Mouse (Mus musculus) erythroblast, embryonic 14.5 days (primary cell): ENCODE results near the gene Olfr1324. TPM values are rescaled to one million over a fixed set of nuclear protein-coding genes. Genes with fewer than 3 reads are reported as not detected.

Experiments
- H3K27me3 ChIP-seq: 2 replicates; pipeline ENCODE4 v1.6.1; 2012; ENCODE audit warnings: inconsistent platforms; ENCODE audit not compliant: control insufficient read depth
- H3K36me3 ChIP-seq: 2 replicates; pipeline ENCODE4 v1.6.1; 2012; ENCODE audit warnings: mild to moderate bottlenecking, inconsistent platforms; ENCODE audit not compliant: control insufficient read depth
- H3K4me1 ChIP-seq: 2 replicates; pipeline ENCODE4 v1.6.1; 2012; ENCODE audit warnings: inconsistent platforms; ENCODE audit not compliant: control insufficient read depth
- H3K4me3 ChIP-seq: replicated peaks from 2 replicates; pipeline ENCODE3; 2012; ENCODE audit warnings: moderate library complexity, mild to moderate bottlenecking, inconsistent platforms
- H3K9me3 ChIP-seq: 2 replicates; pipeline ENCODE4 v1.6.1; 2012; ENCODE audit warnings: low read length, inconsistent platforms, mixed read lengths; ENCODE audit not compliant: control insufficient read depth
- GATA1 ChIP-seq: IDR thresholded peaks from 2 replicates; pipeline ENCODE4 v1.6.1; 2012; ENCODE audit warnings: low read length, inconsistent platforms, mixed read lengths
- TAL1 ChIP-seq: IDR thresholded peaks from 3 replicates; pipeline ENCODE4 v1.6.1; 2012; ENCODE audit warnings: low read length, inconsistent platforms, mixed read lengths
- polyA plus RNA-seq: library from polyadenylated mRNA; stranded (reverse); fragments of >175 nt; gene quantifications from 2 replicates; pipeline ENCODE4 v1.2.3, GENCODE M21; 2012

Olfr1324 gene
- polyA plus RNA-seq, 1 experiment, result not detected

DNA sequence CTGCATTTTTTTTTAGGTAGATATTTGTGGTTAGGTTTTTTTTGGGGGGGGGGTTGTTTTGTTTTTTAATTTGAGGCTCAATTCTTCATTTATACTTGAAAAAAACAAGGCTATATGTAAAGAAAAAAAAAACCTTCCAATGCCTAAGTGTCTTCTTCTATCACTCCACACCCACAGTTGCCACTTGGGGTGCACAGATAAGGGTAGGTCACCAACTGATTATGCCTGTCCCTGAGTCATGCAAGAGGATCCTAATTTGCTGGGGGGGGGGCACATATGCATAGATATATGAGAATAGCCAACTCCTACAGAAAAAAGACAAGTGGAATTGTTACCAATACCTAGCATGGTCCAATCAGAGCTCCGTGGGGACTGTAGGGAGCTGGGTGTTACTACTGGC lies 53.3 kb downstream of the Olfr1324 start:
- Histone ChIP-seq H3K4me3 (no peak overlapping the region), H3K9me3 (peaks cover 30% of the 10 kb centered on the region), H3K36me3 (no peaks in the 10 kb centered on the region), H3K4me1 (peaks cover 2% of the 10 kb centered on the region), H3K27me3 (no peaks in the 10 kb centered on the region)
- TF ChIP-seq TAL1 (no peak), GATA1 (no peak)
